ENCODE assay signal across 27 mouse cellular contexts in genomic region chr2:18022886-18023285, GRCm38 (mm10). TPM values are rescaled to one million over a fixed set of nuclear protein-coding genes. Genes with fewer than 3 reads are reported as not detected.
DNase-seq lines count a peak whose midpoint lies in the region; ATAC-seq and TF ChIP-seq lines count a peak whose summit lies in the region.
"Had no signal": no experiment of that assay in that cellular context is flagged by ENCODE, and none has a peak within 500 bp of the region (broad histone marks: within the 10 kb centered on the region; RNA-seq: fewer than 3 reads in every experiment).

No protein-coding gene starts in this region.

- no peak for ATAC-seq in lung, embryonic 16.5 days (ENCODE audit: low read depth)
- ATAC-seq in midbrain, embryonic 11.5 days (ENCODE audit: low FRiP score) = no peak
- ATAC-seq: activated CD4-positive, CD25-positive, alpha-beta regulatory T cell, adult 4 months; CD4-positive, CD25-positive, alpha-beta regulatory T cell, adult 4 months; Patski had no signal

- DNase-seq in heart, adult 11 months = peak; percentile 55
- DNase-seq in heart, postnatal 25 days (ENCODE audit: low spot score) = no peak
- DNase-seq in lung, adult 2 months = no peak
- DNase-seq in midbrain, embryonic 11.5 days (ENCODE audit: low spot score, missing footprints) = peak; percentile 73
- no peak for DNase-seq in midbrain, embryonic 10.5 days (ENCODE audit: low spot score)
- DNase-seq: adrenal gland, adult 2 months; adrenal gland, adult 8-10 months; adrenal gland, postnatal 10 days; adrenal gland, postnatal 14 days; adrenal gland, postnatal 25 days; adrenal gland, postnatal 36 days; B cell, adult 2 months; cerebellum, adult 11 months; cerebellum, adult 11-12 months; cerebellum, adult 18-20 months had no signal

- H3K36me3 ChIP-seq in lung, embryonic 16.5 days (ENCODE audit: control insufficient read depth, insufficient read depth, low read length) = no peaks in the 10 kb centered on the region
- no peaks in the 10 kb centered on the region for H3K36me3 ChIP-seq in midbrain, embryonic 11.5 days (ENCODE audit: control insufficient read depth, insufficient read depth, low read length)
- H3K36me3 ChIP-seq in midbrain, embryonic 10.5 days = no peaks in the 10 kb centered on the region
- H3K36me3 ChIP-seq: G1E had no signal

- TF ChIP-seq CTCF in lung, adult 2 months (IDR thresholded peaks at IDR 0.05; ENCODE audit: insufficient read depth, low read length) = no peak

- peaks cover 9% of the 10 kb centered on the region; the same call in 1 of the 2 replicates for H3K4me1 ChIP-seq in lung, embryonic 16.5 days (replicated peaks; ENCODE audit: control insufficient read depth, insufficient read depth, low read length)
- peaks cover 3% of the 10 kb centered on the region for H3K4me1 ChIP-seq in lung, adult 2 months (ENCODE audit: control insufficient read depth, insufficient read depth, low read length)
- H3K4me1 ChIP-seq in midbrain, embryonic 11.5 days (ENCODE audit: control insufficient read depth, insufficient read depth, low read length) = peaks cover 10% of the 10 kb centered on the region
- H3K4me1 ChIP-seq in midbrain, embryonic 10.5 days = peaks cover 41% of the 10 kb centered on the region

- H3K4me2 ChIP-seq in lung, embryonic 16.5 days (ENCODE audit: low read depth, low read length) = no peak overlapping the region
- H3K4me2 ChIP-seq in midbrain, embryonic 11.5 days = no peak overlapping the region

- intact Hi-C loops in heart, postnatal 25 days (cut with DNase I) = loop anchor here (10.0 kb wide), 2 partner anchors 598 to 1322 kb away; no protein-coding TSS in a partner anchor

- WGBS in lung, embryonic 16.5 days = 50% methylated on average over 1 of the region's 1 CpGs
- WGBS in lung, adult 2 months = 44% methylated on average over 1 of the region's 1 CpGs
- 81% methylated on average over 1 of the region's 1 CpGs for WGBS in midbrain, embryonic 11.5 days
- WGBS in midbrain, embryonic 10.5 days = 62% methylated on average over 1 of the region's 1 CpGs

- 0 out of 2 replicates have a peak overlapping the region, but pooled peaks have one; percentile 24 for H3K9ac ChIP-seq in lung, embryonic 16.5 days (ENCODE audit: low read length)
- no peak overlapping the region for H3K9ac ChIP-seq in midbrain, embryonic 11.5 days (ENCODE audit: low read length)

- H3K27ac ChIP-seq in lung, embryonic 16.5 days (ENCODE audit: low read length) = no peak overlapping the region
- H3K27ac ChIP-seq in midbrain, embryonic 11.5 days (ENCODE audit: low read depth, low read length) = no peak overlapping the region
- H3K27ac ChIP-seq in midbrain, embryonic 10.5 days (replicated peaks) = no peak overlapping the region

- H3K27me3 ChIP-seq in lung, embryonic 16.5 days (ENCODE audit: control insufficient read depth, insufficient read depth, low read depth, low read length) = no peaks in the 10 kb centered on the region
- H3K27me3 ChIP-seq in midbrain, embryonic 11.5 days (ENCODE audit: control insufficient read depth, insufficient read depth, low read length) = no peaks in the 10 kb centered on the region
- H3K27me3 ChIP-seq in midbrain, embryonic 10.5 days (ENCODE audit: low read depth, poor library complexity, severe bottlenecking) = no peaks in the 10 kb centered on the region
- H3K27me3 ChIP-seq: CH12.LX, Patski had no signal

- no peak for TF ChIP-seq POLR2A in lung, adult 2 months (IDR thresholded peaks at IDR 0.05; ENCODE audit: borderline replicate concordance, extremely low read depth, low read depth, low read length)

- no peaks in the 10 kb centered on the region for H3K9me3 ChIP-seq in lung, embryonic 16.5 days (ENCODE audit: control insufficient read depth, low read length)
- H3K9me3 ChIP-seq in midbrain, embryonic 11.5 days (ENCODE audit: control insufficient read depth, low read length) = no peaks in the 10 kb centered on the region
- no peaks in the 10 kb centered on the region; the same call in 1 of the 2 replicates for H3K9me3 ChIP-seq in midbrain, embryonic 10.5 days (replicated peaks)
- H3K9me3 ChIP-seq: G1E had no signal

- H3K4me3 ChIP-seq in lung, embryonic 16.5 days (ENCODE audit: low read length) = no peak overlapping the region
- no peak overlapping the region for H3K4me3 ChIP-seq in lung, adult 2 months (replicated peaks; ENCODE audit: extremely low read depth, low read depth, low read length)
- H3K4me3 ChIP-seq in midbrain, embryonic 11.5 days (ENCODE audit: low read depth, low read length) = no peak overlapping the region
- no peak overlapping the region for H3K4me3 ChIP-seq in midbrain, embryonic 10.5 days

RNA-seq across cellular contexts. Expression of gene A930004D18Rik, which starts 14.7 kb away (rescaled TPM):
- total RNA-seq in heart, postnatal 25 days (2021) = 1 to 10 TPM; 3.5 to 3.8 TPM
- 12.1 and 13.1 TPM in 2 replicates for polyA plus RNA-seq in lung, embryonic 16.5 days (2015; fragmentation: Nextera tagmentation; extraction: Ambion mirVana)
- 3.3 and 4.4 TPM in 2 replicates for polyA plus RNA-seq in lung, adult 2 months (2012; rRNA removed)
- polyA plus RNA-seq in midbrain, embryonic 11.5 days (2014; fragmentation: Nextera tagmentation; extraction: Ambion mirVana) = 10.5 and 11.6 TPM in 2 replicates
- 25.0 and 25.1 TPM in 2 replicates for polyA plus RNA-seq in midbrain, embryonic 10.5 days (2016; fragmentation: Nextera tagmentation; extraction: Ambion mirVana)

RNA-seq across cellular contexts. Expression of gene Skida1, which starts 26.0 kb away (rescaled TPM):
- total RNA-seq in heart, postnatal 25 days (2021) = 1 to 10 TPM; 3.3 to 4.0 TPM
- polyA plus RNA-seq in lung, embryonic 16.5 days (2015; fragmentation: Nextera tagmentation; extraction: Ambion mirVana) = 5.1 and 5.5 TPM in 2 replicates
- polyA plus RNA-seq in lung, adult 2 months (2012; rRNA removed) = 1.8 and 2.1 TPM in 2 replicates
- polyA plus RNA-seq in midbrain, embryonic 11.5 days (2014; fragmentation: Nextera tagmentation; extraction: Ambion mirVana) = 22.9 and 23.4 TPM in 2 replicates
- polyA plus RNA-seq in midbrain, embryonic 10.5 days (2016; fragmentation: Nextera tagmentation; extraction: Ambion mirVana) = 19.3 and 22.7 TPM in 2 replicates

RNA-seq across cellular contexts. Expression of gene H2al2a, which starts 26.1 kb away (rescaled TPM):
- total RNA-seq in heart, postnatal 25 days (2021) = not detected
- polyA plus RNA-seq in lung, embryonic 16.5 days (2015; fragmentation: Nextera tagmentation; extraction: Ambion mirVana) = not detected in 2 replicates
- polyA plus RNA-seq in lung, adult 2 months (2012; rRNA removed) = not detected in 2 replicates
- polyA plus RNA-seq in midbrain, embryonic 11.5 days (2014; fragmentation: Nextera tagmentation; extraction: Ambion mirVana) = not detected in 2 replicates
- polyA plus RNA-seq in midbrain, embryonic 10.5 days (2016; fragmentation: Nextera tagmentation; extraction: Ambion mirVana) = not detected in 2 replicates
- total RNA-seq: adrenal gland, adult 18-20 months; adrenal gland, adult 2 months; adrenal gland, adult 8-10 months; adrenal gland, postnatal 10 days; adrenal gland, postnatal 14 days; adrenal gland, postnatal 25 days; adrenal gland, postnatal 36 days; adrenal gland, postnatal 4 days; CH12.LX; ES-E14; G1E; MEL had no signal
- polyA plus RNA-seq: activated CD4-positive, CD25-positive, alpha-beta regulatory T cell, adult 4 months; adrenal gland, adult 2 months; brain, embryonic 14.5 days; C2C12; CD4-positive, CD25-positive, alpha-beta regulatory T cell, adult 4 months; G1E; Patski had no signal

RNA-seq across cellular contexts. Expression of gene Mllt10, which starts 32.2 kb away (rescaled TPM):
- 10 to 100 TPM; 32.6 to 35.1 TPM for total RNA-seq in heart, postnatal 25 days (2021)
- 56.1 and 57.9 TPM in 2 replicates for polyA plus RNA-seq in lung, embryonic 16.5 days (2015; fragmentation: Nextera tagmentation; extraction: Ambion mirVana)
- 27.3 and 34.7 TPM in 2 replicates for polyA plus RNA-seq in lung, adult 2 months (2012; rRNA removed)
- 54.1 and 57.2 TPM in 2 replicates for polyA plus RNA-seq in midbrain, embryonic 11.5 days (2014; fragmentation: Nextera tagmentation; extraction: Ambion mirVana)
- polyA plus RNA-seq in midbrain, embryonic 10.5 days (2016; fragmentation: Nextera tagmentation; extraction: Ambion mirVana) = 66.9 and 71.0 TPM in 2 replicates

Comparison
In these comparisons a context has a peak if more than half of its experiments do, and no peak if none do; other contexts are left out.
1. DNase-seq: peak in heart, adult 11 months (single experiment) and midbrain, embryonic 11.5 days (single experiment); none in heart, postnatal 25 days (single experiment), lung, adult 2 months (single experiment) and midbrain, embryonic 10.5 days (single experiment).